Mouse (Mus musculus) ES-E14 (cell line): ENCODE data around the gene Pacrg. TPM values are rescaled to one million over a fixed set of nuclear protein-coding genes. Genes with fewer than 3 reads are reported as not detected.

Source experiments
- DNase-seq: peaks from one replicate; pipeline ENCODE4 v3.0.0-alpha.2; 2013; ENCODE audit warnings: low read depth, low spot score
- H3K27ac ChIP-seq: 2 replicates; pipeline ENCODE4 v1.5.1; 2012; ENCODE audit warnings: low read depth, mild to moderate bottlenecking, low read length, moderate library complexity, mixed read lengths; ENCODE audit not compliant: poor library complexity, insufficient read depth, severe bottlenecking
- H3K36me3 ChIP-seq: 2 replicates; pipeline ENCODE4 v1.6.1; 2012; ENCODE audit warnings: mild to moderate bottlenecking, low read length, moderate library complexity, mixed read lengths; ENCODE audit not compliant: control insufficient read depth, poor library complexity, insufficient read depth, severe bottlenecking
- H3K4me1 ChIP-seq, 2 experiments: fragments of 150-350 bp in 1 of 2; sonication (generic) in 1 of 2; 2 replicates each; pipeline ENCODE4 v1.6.1; 2012; ENCODE audit warnings: low read length in 2 of 2, mild to moderate bottlenecking in 1 of 2, mixed read lengths in 1 of 2; ENCODE audit not compliant: control insufficient read depth in 2 of 2, insufficient read depth in 2 of 2, poor library complexity in 1 of 2
- H3K4me3 ChIP-seq, 2 experiments: fragments of 150-350 bp in 1 of 2; sonication (generic) in 1 of 2; 2 replicates each; pipeline ENCODE4 v1.5.1; 2012; ENCODE audit warnings: low read length in 2 of 2, low read depth in 1 of 2, mild to moderate bottlenecking in 1 of 2, mixed read lengths in 1 of 2; ENCODE audit not compliant: insufficient read depth in 1 of 2, poor library complexity in 1 of 2, severe bottlenecking in 1 of 2
- H3K9ac ChIP-seq: 2 replicates; pipeline ENCODE4 v1.6.1; 2012; ENCODE audit warnings: low read depth, mild to moderate bottlenecking, low read length, mixed read lengths; ENCODE audit not compliant: poor library complexity, insufficient read depth, severe bottlenecking
- H3K9me3 ChIP-seq: fragments of 150-350 bp; sonication (generic); 2 replicates; pipeline ENCODE4 v1.6.1; 2012; ENCODE audit warnings: low read depth, mild to moderate bottlenecking, low read length; ENCODE audit not compliant: control insufficient read depth, insufficient read depth
- CHD2 ChIP-seq: IDR thresholded peaks from 2 replicates; pipeline ENCODE4 v1.6.1; 2014; ENCODE audit warnings: mild to moderate bottlenecking, low read depth, low read length, inconsistent platforms
- HCFC1 ChIP-seq: IDR thresholded peaks from 2 replicates; pipeline ENCODE4 v1.6.1; 2012; ENCODE audit warnings: low read length, inconsistent platforms, borderline replicate concordance; ENCODE audit not compliant: insufficient read depth
- MAFK ChIP-seq: IDR thresholded peaks from 2 replicates; pipeline ENCODE4 v1.6.1; 2014; ENCODE audit warnings: mild to moderate bottlenecking, low read depth, low read length, inconsistent platforms; ENCODE audit not compliant: insufficient read depth
- ZC3H11A ChIP-seq: IDR thresholded peaks from 2 replicates; pipeline ENCODE4 v1.6.1; 2012; ENCODE audit warnings: low read depth, mild to moderate bottlenecking, inconsistent platforms, low read length, borderline replicate concordance
- ZNF384 ChIP-seq: IDR thresholded peaks from 2 replicates; pipeline ENCODE4 v1.6.1; 2012; ENCODE audit warnings: low read depth, low read length, inconsistent platforms
- in situ Hi-C, 2 experiments: fragments of 600-800 bp; cut with MboI; formaldehyde crosslinking; loops; one replicate each; pipeline ENCODE4 v1.15.1; 2025; ENCODE audit warnings: low sequenced_read_pairs in 2 of 2, inconsistent platforms in 1 of 2; ENCODE audit not compliant: unreplicated experiment in 2 of 2
- total RNA-seq: library from RNA; depleted of rRNA; stranded (reverse); fragments of 300-350 nt; gene quantifications from 2 replicates; pipeline ENCODE4 v1.2.3, GENCODE M21; 2012

Gene Pacrg
- total RNA-seq, 1 experiment = 0.27 TPM

DNA sequence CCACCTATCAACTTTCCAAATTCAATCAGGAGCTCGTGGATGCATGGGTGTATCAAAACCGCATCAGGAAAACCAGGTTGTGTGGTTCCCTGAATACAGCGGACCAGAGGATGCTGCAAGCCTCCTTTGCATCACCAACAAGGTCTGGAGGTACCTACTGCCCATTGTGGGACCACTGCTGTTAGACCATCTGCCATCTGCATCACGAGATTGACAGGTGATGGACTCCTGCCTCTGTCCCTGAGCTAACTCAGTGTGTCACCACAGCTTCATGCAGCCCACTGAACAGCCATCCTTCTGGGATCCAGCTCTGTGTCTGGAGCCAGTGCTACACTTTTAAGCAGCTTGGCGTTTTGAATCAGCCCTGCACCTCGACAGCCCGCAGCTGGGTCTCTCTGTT is 318.8 kb downstream of the Pacrg start:
- TF ChIP-seq MAFK (no peak), ZC3H11A (no peak), ZNF384 (no peak), CHD2 (no peak), HCFC1 (no peak)
- H3K4me3 ChIP-seq = no peak overlapping the region
- in situ Hi-C loops = no loop called here
- no peaks in the 10 kb centered on the region for H3K4me1 ChIP-seq
- no peak for DNase-seq
- no peaks in the 10 kb centered on the region for H3K9me3 ChIP-seq
- H3K27ac ChIP-seq = no peak overlapping the region
- H3K9ac ChIP-seq = no peak overlapping the region
- no peaks in the 10 kb centered on the region for H3K36me3 ChIP-seq

GRCm38 (mm10) chr17:10519506-10520155 is 320.5 kb downstream of the Pacrg start:
- TF ChIP-seq HCFC1 (no peak), CHD2 (no peak), ZC3H11A (no peak), ZNF384 (no peak), MAFK (no peak)
- in situ Hi-C loops = no loop called here

DNA sequence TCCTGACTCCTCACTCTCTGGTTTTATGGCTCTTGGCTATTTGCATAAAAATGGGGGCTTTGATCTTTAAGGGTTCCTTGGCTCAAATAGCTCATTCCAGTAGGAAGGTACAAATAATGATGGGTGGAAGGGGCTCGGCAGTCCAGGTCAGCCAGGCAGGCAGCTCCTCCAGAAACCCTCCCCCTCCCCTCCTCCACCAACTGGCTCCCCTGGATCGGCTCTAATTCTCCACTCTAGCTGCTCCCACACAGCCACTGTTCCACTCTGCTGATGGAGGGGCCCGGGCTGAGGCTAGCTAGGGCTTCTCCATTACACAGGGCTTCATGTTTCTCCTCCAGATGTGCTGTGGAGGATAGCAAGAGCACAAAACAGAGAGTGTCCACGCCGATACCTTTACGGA is 325.3 kb downstream of the Pacrg start:
- Histone ChIP-seq H3K27ac (0 out of 2 replicates have a peak overlapping the region, but pooled peaks have one; percentile 38), H3K4me1 (peaks cover 4 to 13% of the 10 kb centered on the region in 2 experiments; a peak in 3 of 4 replicates), H3K9me3 (no peaks in the 10 kb centered on the region), H3K4me3 (no peak overlapping the region), H3K36me3 (no peaks in the 10 kb centered on the region), H3K9ac (no peak overlapping the region)
- TF ChIP-seq HCFC1 = no peak
- TF ChIP-seq ZC3H11A = no peak
- no peak for TF ChIP-seq ZNF384
- DNase-seq = peak; percentile 56
- in situ Hi-C loops = no loop called here

More at GRCm38 (mm10) chr17:10519506-10520155, 320.5 kb downstream of the Pacrg start:
- Histone ChIP-seq H3K9me3 (no peaks in the 10 kb centered on the region), H3K36me3 (no peaks in the 10 kb centered on the region), H3K27ac (no peak overlapping the region), H3K4me3 (no peak overlapping the region), H3K4me1 (peaks cover 1 to 6% of the 10 kb centered on the region in 2 experiments; a peak in 3 of 4 replicates), H3K9ac (no peak overlapping the region)
- no peak for DNase-seq

DNA sequence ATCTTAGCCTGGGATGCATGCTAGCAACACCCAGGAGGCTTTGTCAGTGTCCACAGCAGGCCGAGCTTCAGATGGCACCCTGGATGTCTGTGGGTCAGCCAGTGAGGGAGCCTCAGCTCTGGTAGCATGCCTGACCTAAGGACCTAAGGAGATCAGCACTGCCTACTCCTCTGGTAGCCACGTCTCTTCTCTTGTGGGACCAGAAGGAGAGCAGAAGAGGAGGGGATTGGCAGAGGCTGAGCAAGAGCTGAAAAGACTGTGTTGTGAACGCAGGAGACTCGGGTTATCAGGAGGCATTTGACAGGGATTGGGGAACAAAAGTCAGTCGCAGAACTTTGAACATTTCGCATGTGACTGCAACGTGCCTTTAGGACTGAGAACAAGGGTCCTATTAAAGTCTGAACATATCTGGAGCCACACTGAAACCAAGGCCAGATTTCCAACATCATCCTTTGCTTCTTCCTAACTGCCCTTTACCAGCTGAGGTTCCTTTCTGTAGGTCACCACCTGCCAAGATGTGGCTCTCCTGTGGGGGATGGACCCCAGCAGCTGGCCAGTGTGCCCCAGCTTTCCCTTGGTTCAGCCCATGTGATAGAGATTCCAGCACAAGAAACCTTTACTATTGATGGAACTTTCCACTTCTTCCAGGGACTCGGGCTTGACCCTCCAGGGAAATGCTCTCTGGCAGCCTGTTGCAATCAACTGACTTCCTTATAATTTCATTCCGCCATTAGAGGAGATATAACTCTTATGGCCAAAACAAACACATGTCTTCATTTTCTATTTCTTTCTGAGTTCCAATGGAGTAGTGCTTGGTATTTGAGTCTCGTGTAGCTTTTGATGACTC is 329.0 kb downstream of the Pacrg start:
- H3K9ac ChIP-seq = no peak overlapping the region
- in situ Hi-C loops = no loop called here
- no peak overlapping the region for H3K4me3 ChIP-seq
- H3K27ac ChIP-seq = no peak overlapping the region
- H3K36me3 ChIP-seq = no peaks in the 10 kb centered on the region
- TF ChIP-seq ZC3H11A (no peak), HCFC1 (no peak), ZNF384 (no peak), CHD2 (no peak), MAFK (no peak)
- no peaks in the 10 kb centered on the region for H3K9me3 ChIP-seq
- H3K4me1 ChIP-seq = peaks cover 4 to 14% of the 10 kb centered on the region in 2 experiments; a peak in 3 of 4 replicates
- DNase-seq = no peak
